In the genomic region with DNA sequence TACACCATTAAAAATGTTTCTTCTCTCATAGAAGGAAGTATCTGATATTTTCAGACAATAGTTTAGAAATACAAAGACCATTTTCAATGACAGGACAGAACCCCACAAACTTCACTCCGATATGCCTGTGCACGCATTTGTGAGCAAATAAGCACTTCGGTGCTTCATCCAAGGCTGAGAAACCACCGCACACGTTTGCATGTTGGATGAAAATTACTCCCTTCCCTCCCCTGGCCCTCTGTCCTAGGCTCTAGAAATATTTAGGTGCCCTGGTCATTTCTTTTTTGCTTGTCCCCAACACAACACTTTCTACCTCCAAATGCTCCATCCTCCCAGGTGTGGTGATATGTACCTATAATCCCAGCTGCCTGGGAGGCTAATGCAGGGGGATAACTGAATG, we compare ENCODE assay signal across 8 mouse cellular contexts. TPM values are rescaled to one million over a fixed set of nuclear protein-coding genes. Genes with fewer than 3 reads are reported as not detected.
DNase-seq lines count a peak whose midpoint lies in the region; ATAC-seq lines count a peak whose summit lies in the region.

No protein-coding gene starts in this region.

- H3K27me3 ChIP-seq in forebrain, embryonic 10.5 days (ENCODE audit: poor library complexity, severe bottlenecking): no peaks in the 10 kb centered on the region
- H3K27me3 ChIP-seq in forebrain, embryonic 16.5 days (replicated peaks; ENCODE audit: control insufficient read depth, insufficient read depth, low read length): 0 out of 2 replicates have a peak, but pooled peaks cover 2% of the 10 kb centered on the region
- H3K27me3 ChIP-seq in lung, embryonic 15.5 days: no peaks in the 10 kb centered on the region
- no peaks in the 10 kb centered on the region for H3K27me3 ChIP-seq in forebrain, embryonic 13.5 days
- no peaks in the 10 kb centered on the region for H3K27me3 ChIP-seq in liver, embryonic 13.5 days

- no peaks in the 10 kb centered on the region for H3K9me3 ChIP-seq in forebrain, embryonic 10.5 days
- no peaks in the 10 kb centered on the region for H3K9me3 ChIP-seq in forebrain, embryonic 16.5 days (ENCODE audit: control insufficient read depth, low read length)
- H3K9me3 ChIP-seq in lung, embryonic 15.5 days: no peaks in the 10 kb centered on the region
- H3K9me3 ChIP-seq in forebrain, embryonic 13.5 days (replicated peaks): no peaks in the 10 kb centered on the region
- no peaks in the 10 kb centered on the region for H3K9me3 ChIP-seq in liver, embryonic 13.5 days (replicated peaks)

- H3K4me3 ChIP-seq in forebrain, embryonic 10.5 days: peak overlapping the region; percentile 55
- H3K4me3 ChIP-seq in forebrain, embryonic 16.5 days (replicated peaks; ENCODE audit: low read length): no peak overlapping the region
- H3K4me3 ChIP-seq in lung, embryonic 15.5 days: 0 out of 2 replicates have a peak overlapping the region, but pooled peaks have one; percentile 5
- 0 out of 2 replicates have a peak overlapping the region, but pooled peaks have one; percentile 1 for H3K4me3 ChIP-seq in forebrain, embryonic 13.5 days
- H3K4me3 ChIP-seq in liver, embryonic 13.5 days (replicated peaks): peak overlapping the region; percentile 51

- no peak for DNase-seq in forebrain, embryonic 10.5 days (ENCODE audit: extremely low spot score, low spot score)
- no peak for DNase-seq in lung, postnatal 36 days
- no peak for DNase-seq in liver, embryonic 13.5 days
- DNase-seq in kidney, adult 18-20 months: no peak

- ATAC-seq in forebrain, embryonic 16.5 days: no peak
- ATAC-seq in lung, embryonic 15.5 days (ENCODE audit: borderline replicate concordance, extremely low read depth, low FRiP score, low TSS enrichment): no peak
- ATAC-seq in forebrain, embryonic 13.5 days: no peak
- no peak for ATAC-seq in liver, embryonic 13.5 days (ENCODE audit: low read depth)
- no peak for ATAC-seq in CD4-positive, CD25-positive, alpha-beta regulatory T cell, adult 4 months

- no peak overlapping the region for H3K9ac ChIP-seq in forebrain, embryonic 16.5 days (replicated peaks; ENCODE audit: low read depth, low read length)
- H3K9ac ChIP-seq in lung, embryonic 15.5 days: no peak overlapping the region
- H3K9ac ChIP-seq in forebrain, embryonic 13.5 days: no peak overlapping the region
- peak overlapping the region; percentile 59 for H3K9ac ChIP-seq in liver, embryonic 13.5 days

- no peak overlapping the region for H3K4me2 ChIP-seq in forebrain, embryonic 16.5 days (ENCODE audit: low read length)
- peak overlapping the region; percentile 38 for H3K4me2 ChIP-seq in lung, embryonic 15.5 days
- peak overlapping the region; percentile 37 for H3K4me2 ChIP-seq in forebrain, embryonic 13.5 days
- peak overlapping the region; percentile 76 for H3K4me2 ChIP-seq in liver, embryonic 13.5 days

- no peaks in the 10 kb centered on the region for H3K36me3 ChIP-seq in forebrain, embryonic 10.5 days (replicated peaks)
- no peaks in the 10 kb centered on the region for H3K36me3 ChIP-seq in forebrain, embryonic 16.5 days (ENCODE audit: control insufficient read depth, insufficient read depth)
- no peaks in the 10 kb centered on the region for H3K36me3 ChIP-seq in lung, embryonic 15.5 days
- no peaks in the 10 kb centered on the region for H3K36me3 ChIP-seq in forebrain, embryonic 13.5 days (ENCODE audit: poor library complexity, severe bottlenecking)
- no peaks in the 10 kb centered on the region for H3K36me3 ChIP-seq in liver, embryonic 13.5 days

- no peak overlapping the region for H3K27ac ChIP-seq in forebrain, embryonic 10.5 days
- no peak overlapping the region for H3K27ac ChIP-seq in forebrain, embryonic 16.5 days (ENCODE audit: low read length)
- H3K27ac ChIP-seq in lung, embryonic 15.5 days: no peak overlapping the region
- H3K27ac ChIP-seq in forebrain, embryonic 13.5 days: no peak overlapping the region
- no peak overlapping the region for H3K27ac ChIP-seq in liver, embryonic 13.5 days

- peaks cover 70% of the 10 kb centered on the region for H3K4me1 ChIP-seq in forebrain, embryonic 10.5 days
- H3K4me1 ChIP-seq in forebrain, embryonic 16.5 days (replicated peaks; ENCODE audit: control insufficient read depth, insufficient read depth, low read length): peaks cover 7% of the 10 kb centered on the region
- H3K4me1 ChIP-seq in lung, embryonic 15.5 days: peaks cover 48% of the 10 kb centered on the region
- H3K4me1 ChIP-seq in forebrain, embryonic 13.5 days: peaks cover 21% of the 10 kb centered on the region; the same call in 1 of the 2 replicates
- peaks cover 76% of the 10 kb centered on the region for H3K4me1 ChIP-seq in liver, embryonic 13.5 days (replicated peaks)

- 20% methylated on average over 5 of the region's 5 CpGs for WGBS in forebrain, embryonic 10.5 days
- WGBS in forebrain, embryonic 16.5 days: 21% methylated on average over 5 of the region's 5 CpGs
- 26% methylated on average over 5 of the region's 5 CpGs for WGBS in lung, embryonic 15.5 days
- WGBS in forebrain, embryonic 13.5 days: 20% methylated on average over 5 of the region's 5 CpGs
- WGBS in liver, embryonic 13.5 days (ENCODE audit: insufficient replicate concordance): 21% methylated on average over 5 of the region's 5 CpGs

RNA-seq across cellular contexts. Expression of gene Btn2a2, which starts 12.9 kb away (rescaled TPM):
- 0.52 and 0.54 TPM in 2 replicates for polyA plus RNA-seq in forebrain, embryonic 10.5 days (2016; fragmentation: Nextera tagmentation; extraction: Ambion mirVana)
- 0.18 TPM in 1 of 2 replicates, not detected in the other for polyA plus RNA-seq in forebrain, embryonic 16.5 days (2015; fragmentation: Nextera tagmentation; extraction: Ambion mirVana)
- 0.16 and 0.21 TPM in 2 replicates for polyA plus RNA-seq in lung, embryonic 15.5 days (2015; fragmentation: Nextera tagmentation; extraction: Ambion mirVana)
- polyA plus RNA-seq in forebrain, embryonic 13.5 days (2015; fragmentation: Nextera tagmentation; extraction: Ambion mirVana): 0.08 and 0.21 TPM in 2 replicates
- not detected in 2 replicates for polyA plus RNA-seq in liver, embryonic 13.5 days (2015; fragmentation: Nextera tagmentation; extraction: Ambion mirVana)
- not detected for polyA plus RNA-seq in CD4-positive, CD25-positive, alpha-beta regulatory T cell, adult 4 months (2017; shearing (Covaris generic))

RNA-seq across cellular contexts. Expression of gene Hist1h4h, which starts 29.3 kb away (rescaled TPM):
- 3.8 and 4.0 TPM in 2 replicates for polyA plus RNA-seq in forebrain, embryonic 10.5 days (2016; fragmentation: Nextera tagmentation; extraction: Ambion mirVana)
- 2.9 and 4.6 TPM in 2 replicates for polyA plus RNA-seq in forebrain, embryonic 16.5 days (2015; fragmentation: Nextera tagmentation; extraction: Ambion mirVana)
- 6.9 and 8.1 TPM in 2 replicates for polyA plus RNA-seq in lung, embryonic 15.5 days (2015; fragmentation: Nextera tagmentation; extraction: Ambion mirVana)
- polyA plus RNA-seq in forebrain, embryonic 13.5 days (2015; fragmentation: Nextera tagmentation; extraction: Ambion mirVana): 5.2 and 6.4 TPM in 2 replicates
- polyA plus RNA-seq in liver, embryonic 13.5 days (2015; fragmentation: Nextera tagmentation; extraction: Ambion mirVana): 3.8 and 5.9 TPM in 2 replicates
- 10 to 100 TPM in 1 of 2 experiments, 1 to 10 TPM in 1; 9.5 to 10.8 TPM for polyA plus RNA-seq in CD4-positive, CD25-positive, alpha-beta regulatory T cell, adult 4 months (2017; shearing (Covaris generic))

RNA-seq across cellular contexts. Expression of gene Hist1h2af, which starts 32.2 kb away (rescaled TPM):
- polyA plus RNA-seq in forebrain, embryonic 10.5 days (2016; fragmentation: Nextera tagmentation; extraction: Ambion mirVana): 6.7 and 9.5 TPM in 2 replicates
- not detected in 2 replicates for polyA plus RNA-seq in forebrain, embryonic 16.5 days (2015; fragmentation: Nextera tagmentation; extraction: Ambion mirVana)
- polyA plus RNA-seq in lung, embryonic 15.5 days (2015; fragmentation: Nextera tagmentation; extraction: Ambion mirVana): 6.2 and 8.4 TPM in 2 replicates
- 9.5 and 10.0 TPM in 2 replicates for polyA plus RNA-seq in forebrain, embryonic 13.5 days (2015; fragmentation: Nextera tagmentation; extraction: Ambion mirVana)
- 7.7 and 13.6 TPM in 2 replicates for polyA plus RNA-seq in liver, embryonic 13.5 days (2015; fragmentation: Nextera tagmentation; extraction: Ambion mirVana)
- 1 to 10 TPM in 1 of 2 experiments, not detected in 1; 2.7 TPM for polyA plus RNA-seq in CD4-positive, CD25-positive, alpha-beta regulatory T cell, adult 4 months (2017; shearing (Covaris generic))

RNA-seq across cellular contexts. Expression of gene Hist1h3g, which starts 33.7 kb away (rescaled TPM):
- 6.3 and 8.1 TPM in 2 replicates for polyA plus RNA-seq in forebrain, embryonic 10.5 days (2016; fragmentation: Nextera tagmentation; extraction: Ambion mirVana)
- 1.5 and 3.2 TPM in 2 replicates for polyA plus RNA-seq in forebrain, embryonic 16.5 days (2015; fragmentation: Nextera tagmentation; extraction: Ambion mirVana)
- 9.5 and 10.8 TPM in 2 replicates for polyA plus RNA-seq in lung, embryonic 15.5 days (2015; fragmentation: Nextera tagmentation; extraction: Ambion mirVana)
- 10.0 and 11.6 TPM in 2 replicates for polyA plus RNA-seq in forebrain, embryonic 13.5 days (2015; fragmentation: Nextera tagmentation; extraction: Ambion mirVana)
- 10.3 and 17.1 TPM in 2 replicates for polyA plus RNA-seq in liver, embryonic 13.5 days (2015; fragmentation: Nextera tagmentation; extraction: Ambion mirVana)
- polyA plus RNA-seq in CD4-positive, CD25-positive, alpha-beta regulatory T cell, adult 4 months (2017; shearing (Covaris generic)): not detected

RNA-seq across cellular contexts. Expression of gene Btn1a1, which starts 35.8 kb away (rescaled TPM):
- 0.09 TPM in 1 of 2 replicates, not detected in the other for polyA plus RNA-seq in forebrain, embryonic 10.5 days (2016; fragmentation: Nextera tagmentation; extraction: Ambion mirVana)
- 0.06 and 0.22 TPM in 2 replicates for polyA plus RNA-seq in forebrain, embryonic 16.5 days (2015; fragmentation: Nextera tagmentation; extraction: Ambion mirVana)
- 0.14 and 0.26 TPM in 2 replicates for polyA plus RNA-seq in lung, embryonic 15.5 days (2015; fragmentation: Nextera tagmentation; extraction: Ambion mirVana)
- not detected in 2 replicates for polyA plus RNA-seq in forebrain, embryonic 13.5 days (2015; fragmentation: Nextera tagmentation; extraction: Ambion mirVana)
- polyA plus RNA-seq in liver, embryonic 13.5 days (2015; fragmentation: Nextera tagmentation; extraction: Ambion mirVana): 1.5 and 2.0 TPM in 2 replicates
- not detected for polyA plus RNA-seq in CD4-positive, CD25-positive, alpha-beta regulatory T cell, adult 4 months (2017; shearing (Covaris generic))
